Mouse (Mus musculus) spleen, adult 2 months (tissue): ENCODE results near the gene Dnajc8.

Experiments used
- CTCF ChIP-seq: fragments of 200-500 bp; IDR thresholded peaks from 2 replicates; pipeline ENCODE4 v1.5.1; 2011; ENCODE audit warnings: mild to moderate bottlenecking, inconsistent platforms; ENCODE audit not compliant: insufficient read depth, insufficient read length, insufficient replicate concordance; ENCODE audit errors: extremely low read depth
- POLR2A ChIP-seq: fragments of 200-500 bp; IDR thresholded peaks from 2 replicates; pipeline ENCODE4 v1.6.1; 2011; ENCODE audit warnings: low read depth, low read length, inconsistent platforms

DNA sequence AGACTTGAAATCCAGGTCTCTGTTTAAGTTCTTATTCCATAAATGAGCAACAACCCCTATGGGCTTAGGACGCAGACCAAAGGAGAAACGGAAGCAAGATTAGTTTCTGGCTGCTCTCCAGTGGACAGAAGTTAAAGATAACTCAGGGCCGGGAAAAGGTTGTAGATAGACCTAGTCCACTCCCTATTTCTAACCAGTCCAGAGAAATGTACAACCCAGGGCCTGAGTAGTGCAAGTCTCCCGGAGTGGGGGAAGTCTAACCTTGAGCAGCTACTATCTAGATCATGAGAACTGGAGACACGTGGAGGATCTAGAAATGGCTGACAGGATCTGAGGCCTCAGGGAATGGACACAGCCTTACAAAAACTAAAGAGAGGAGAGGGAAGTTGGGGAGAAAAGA is 2.9 kb upstream of the Dnajc8 start:
- TF ChIP-seq CTCF (no peak), POLR2A (no peak)
